ENCODE assay signal across 23 mouse cellular contexts in genomic region chr9:25042162-25043111, GRCm38 (mm10). TPM values are rescaled to one million over a fixed set of nuclear protein-coding genes. Genes with fewer than 3 reads are reported as not detected.
DNase-seq lines count a peak whose midpoint lies in the region; ATAC-seq and TF ChIP-seq lines count a peak whose summit lies in the region.
"Had no signal": no experiment of that assay in that cellular context is flagged by ENCODE, and none has a peak within 500 bp of the region (broad histone marks: within the 10 kb centered on the region; RNA-seq: fewer than 3 reads in every experiment).

No protein-coding gene starts in this region.

- no peaks in the 10 kb centered on the region for H3K27me3 ChIP-seq in heart, embryonic 10.5 days (ENCODE audit: insufficient read depth, poor library complexity, severe bottlenecking)
- H3K27me3 ChIP-seq in C2C12 (ENCODE audit: control insufficient read depth, insufficient read depth, insufficient read length) (no peaks in the 10 kb centered on the region), Patski (no peaks in the 10 kb centered on the region), myocyte (ENCODE audit: control insufficient read depth, insufficient read depth, insufficient read length) (no peaks in the 10 kb centered on the region)
- H3K27me3 ChIP-seq: CH12.LX; embryonic facial prominence, embryonic 15.5 days; heart, embryonic 12.5 days; kidney, embryonic 15.5 days had no signal

- in situ Hi-C loops in Patski (cut with MboI; ENCODE audit: low pct_unique_long_range_greater_than_20kb), result loop anchor here (5.0 to 25.0 kb wide), 5 partner anchors 60 to 905 kb away; partner anchors contain the start of gene Tbx20

- 69% methylated on average over 15 of the region's 15 CpGs for WGBS in heart, embryonic 10.5 days

- intact Hi-C loops in heart, postnatal 36 days (cut with DNase I), result loop anchor here (5.0 kb wide), 1 partner anchor 60 kb away; no protein-coding TSS in a partner anchor

- no peaks in the 10 kb centered on the region for H3K9me3 ChIP-seq in heart, embryonic 10.5 days
- H3K9me3 ChIP-seq: embryonic facial prominence, embryonic 15.5 days; forebrain, embryonic 10.5 days; heart, embryonic 12.5 days; kidney, embryonic 15.5 days; midbrain, embryonic 10.5 days had no signal

- no peak overlapping the region for H3ac ChIP-seq in C2C12 (ENCODE audit: control insufficient read depth, insufficient read length, low read depth)
- H3ac ChIP-seq in myocyte (ENCODE audit: control insufficient read depth, insufficient read length), result no peak overlapping the region

- ATAC-seq in Patski, result peak; percentile 72

- H3K27ac ChIP-seq in heart, embryonic 10.5 days, result no peak overlapping the region
- H3K27ac ChIP-seq: embryonic facial prominence, embryonic 15.5 days; forebrain, embryonic 10.5 days; kidney, embryonic 15.5 days; midbrain, embryonic 10.5 days had no signal

- no peaks in the 10 kb centered on the region for H3K79me3 ChIP-seq in C2C12 (ENCODE audit: low read depth)

- H3K36me3 ChIP-seq in heart, embryonic 10.5 days, result no peaks in the 10 kb centered on the region
- no peaks in the 10 kb centered on the region for H3K36me3 ChIP-seq in C2C12 (ENCODE audit: control insufficient read depth, insufficient read depth)
- H3K36me3 ChIP-seq in myocyte (ENCODE audit: control insufficient read depth, insufficient read depth), result no peaks in the 10 kb centered on the region
- H3K36me3 ChIP-seq: embryonic facial prominence, embryonic 15.5 days; forebrain, embryonic 10.5 days; heart, embryonic 12.5 days; kidney, embryonic 15.5 days; midbrain, embryonic 10.5 days had no signal

- H3K79me2 ChIP-seq in C2C12 (ENCODE audit: control insufficient read depth, insufficient read depth) (no peaks in the 10 kb centered on the region), myocyte (ENCODE audit: control insufficient read depth, insufficient read depth) (no peaks in the 10 kb centered on the region)

- CTCF ChIA-PET in Patski (lab: Charles Lee), result interaction anchor here (0.8 to 3.3 kb wide), 17 partner anchors 9 to 342 kb away, joined by 3 to 18 read pairs (median 3); no protein-coding TSS in a partner anchor

- peak overlapping the region; percentile 62 for H3K4me2 ChIP-seq in myocyte (ENCODE audit: low read depth)
- H3K4me2 ChIP-seq: embryonic facial prominence, embryonic 15.5 days; heart, embryonic 12.5 days; kidney, embryonic 15.5 days had no signal

- peaks cover 5% of the 10 kb centered on the region; the same call in 1 of the 2 replicates for H3K4me1 ChIP-seq in heart, embryonic 10.5 days
- H3K4me1 ChIP-seq: embryonic facial prominence, embryonic 15.5 days; forebrain, embryonic 10.5 days; kidney, embryonic 15.5 days; midbrain, embryonic 10.5 days had no signal

- H3K4me3 ChIP-seq in heart, embryonic 10.5 days, result no peak overlapping the region
- H3K4me3 ChIP-seq in C2C12 (ENCODE audit: insufficient read depth, poor library complexity, severe bottlenecking) (no peak overlapping the region), myocyte (no peak overlapping the region)
- H3K4me3 ChIP-seq: embryonic facial prominence, embryonic 15.5 days; forebrain, embryonic 10.5 days; heart, embryonic 12.5 days; kidney, embryonic 15.5 days; midbrain, embryonic 10.5 days had no signal

- peak; percentile 48 for DNase-seq in heart, embryonic 10.5 days (ENCODE audit: low spot score)
- DNase-seq in heart, postnatal 36 days, result no peak
- peak; percentile 76 for DNase-seq in Patski (ENCODE audit: low read depth, low spot score)
- no peak for DNase-seq in layer of hippocampus, adult 11-12 months (ENCODE audit: low spot score)
- no peak for DNase-seq in embryo, embryonic 10 days (ENCODE audit: low spot score)
- DNase-seq: gastrocnemius, postnatal 25 days had no signal

- no peak for TF ChIP-seq CTCF in C2C12 (IDR thresholded peaks at IDR 0.05; ENCODE audit: control insufficient read depth, insufficient read depth, insufficient read length)
- no peak for TF ChIP-seq CTCF in Patski (IDR thresholded peaks at IDR 0.05)

- TF ChIP-seq POLR2A in myocyte (IDR thresholded peaks at IDR 0.05; ENCODE audit: insufficient read length, low read depth), result no peak

- POLR2A ChIA-PET in Patski (lab: Charles Lee), result interaction anchor here (0.6 kb wide), 1 partner anchor 1254 kb away, joined by 5 read pairs; no protein-coding TSS in a partner anchor

TF ChIP-seq in C2C12, 6 proteins besides CTCF, POLR2A, EP300 and RAD21:
- TF ChIP-seq CEBPB (IDR thresholded peaks at IDR 0.05; ENCODE audit: low read depth) (peak; percentile 36), MYOG (IDR thresholded peaks at IDR 0.05; ENCODE audit: control insufficient read depth, extremely low read depth, insufficient read length) (no peak), MYOD1 (IDR thresholded peaks at IDR 0.05; ENCODE audit: control insufficient read depth, insufficient read length, low read depth) (peak; percentile 63), USF1 (IDR thresholded peaks at IDR 0.05; ENCODE audit: low read depth) (no peak), MAX (IDR thresholded peaks at IDR 0.05) (no peak), FOSL1 (IDR thresholded peaks at IDR 0.05; ENCODE audit: insufficient read depth, low read length, poor library complexity, severe bottlenecking) (no peak)

TF ChIP-seq in myocyte, 11 proteins besides CTCF, POLR2A, EP300 and RAD21:
- TF ChIP-seq MAX (IDR thresholded peaks at IDR 0.05; ENCODE audit: low read depth) (no peak), MYOD1 (IDR thresholded peaks at IDR 0.05; ENCODE audit: control insufficient read depth in 1 of 3, insufficient read length in 2 of 3, low read depth in 2 of 3) (no peak), MYOG (IDR thresholded peaks at IDR 0.05; ENCODE audit: control insufficient read depth in 1 of 3, insufficient read depth in 1 of 3, insufficient read length in 2 of 3, low read depth in 2 of 3) (no peak), TCF12 (IDR thresholded peaks at IDR 0.05; ENCODE audit: insufficient read depth, poor library complexity, severe bottlenecking) (no peak), E2F4 (IDR thresholded peaks at IDR 0.05; ENCODE audit: insufficient read depth) (no peak), TCF3 (IDR thresholded peaks at IDR 0.05; ENCODE audit: insufficient read length, low read depth) (no peak), USF1 (IDR thresholded peaks at IDR 0.05; ENCODE audit: low read depth) (no peak), POLR2AphosphoS2 (IDR thresholded peaks at IDR 0.05; ENCODE audit: insufficient read length, low read depth) (no peak), CEBPB (IDR thresholded peaks at IDR 0.05; ENCODE audit: insufficient read depth, poor library complexity, severe bottlenecking) (no peak), SRF (IDR thresholded peaks at IDR 0.05; ENCODE audit: control insufficient read depth, insufficient read length, low read depth) (no peak), REST (IDR thresholded peaks at IDR 0.05; ENCODE audit: insufficient read depth, insufficient read length) (no peak)

RNA-seq across cellular contexts. Expression of gene Gm10181, which starts 46.8 kb away (rescaled TPM):
- polyA plus RNA-seq in heart, embryonic 10.5 days (2016; fragmentation: Nextera tagmentation; extraction: Ambion mirVana), result not detected in 2 replicates
- total RNA-seq in heart, postnatal 36 days (2021), result not detected
- polyA plus RNA-seq in C2C12 (2012; fragmentation: generic; extraction: Trizol), result not detected
- polyA plus RNA-seq in Patski (2021), result not detected
- not detected for polyA plus RNA-seq in myocyte (2012; fragmentation: generic; extraction: Trizol)
- total RNA-seq: CH12.LX; gastrocnemius, postnatal 25 days; heart, postnatal 25 days; layer of hippocampus, postnatal 25 days; left cerebral cortex, postnatal 25 days; liver, adult 2 months had no signal
- polyA plus RNA-seq: cerebellum, adult 2 months; cortical plate, adult 2 months; embryonic facial prominence, embryonic 15.5 days; forebrain, embryonic 10.5 days; frontal cortex, adult 2 months; heart, embryonic 12.5 days; kidney, embryonic 15.5 days; large intestine, adult 2 months; liver, adult 2 months; midbrain, embryonic 10.5 days; testis, adult 2 months had no signal

Comparison
In these comparisons a context has a peak if more than half of its experiments do, and no peak if none do; other contexts are left out.
1. DNase-seq: peak in heart, embryonic 10.5 days (single experiment) and Patski (single experiment); none in heart, postnatal 36 days (0 of 2), layer of hippocampus, adult 11-12 months (single experiment) and embryo, embryonic 10 days (single experiment).